Mouse (Mus musculus) testis, adult 2 months (tissue): Measurements from ENCODE around the gene Fam234b. TPM values are rescaled to one million over a fixed set of nuclear protein-coding genes. Genes with fewer than 3 reads are reported as not detected.

Experiments
- H3K27ac ChIP-seq: fragments of 200-500 bp; 2 replicates; pipeline ENCODE4 v1.5.1; 2012; ENCODE audit warnings: low read depth, low read length; ENCODE audit not compliant: control insufficient read depth, insufficient read depth
- H3K27me3 ChIP-seq: fragments of 200-500 bp; 2 replicates; pipeline ENCODE4 v1.6.1; 2012; ENCODE audit warnings: mild to moderate bottlenecking, low read length, moderate library complexity; ENCODE audit not compliant: control insufficient read depth, insufficient read depth
- H3K36me3 ChIP-seq: fragments of 200-500 bp; 2 replicates; pipeline ENCODE4 v1.6.1; 2012; ENCODE audit warnings: mild to moderate bottlenecking, low read length; ENCODE audit not compliant: control insufficient read depth, insufficient read depth
- H3K4me1 ChIP-seq: fragments of 200-500 bp; 2 replicates; pipeline ENCODE4 v1.6.1; 2012; ENCODE audit warnings: low read length; ENCODE audit not compliant: control insufficient read depth, insufficient read depth
- H3K4me3 ChIP-seq: fragments of 200-500 bp; 2 replicates; pipeline ENCODE4 v1.5.1; 2012; ENCODE audit warnings: low read depth, mild to moderate bottlenecking, low read length, moderate library complexity, mixed read lengths; ENCODE audit not compliant: control insufficient read depth
- CTCF ChIP-seq: fragments of 200-500 bp; IDR thresholded peaks from 2 replicates; pipeline ENCODE4 v1.5.1; 2012; ENCODE audit warnings: low read depth, mild to moderate bottlenecking, inconsistent platforms, low read length, moderate library complexity; ENCODE audit not compliant: control insufficient read depth, insufficient read depth, insufficient replicate concordance
- POLR2A ChIP-seq: fragments of 200-500 bp; IDR thresholded peaks from 2 replicates; pipeline ENCODE4 v1.6.1; 2012; ENCODE audit warnings: low read depth, mild to moderate bottlenecking, inconsistent platforms, low read length, moderate library complexity; ENCODE audit not compliant: control insufficient read depth
- polyA plus RNA-seq: library from polyadenylated mRNA; depleted of rRNA; stranded (reverse); fragments of >200 nt; gene quantifications from 2 replicates; pipeline ENCODE4 v1.2.3, GENCODE M21; 2012; rRNA removed

Fam234b gene
- polyA plus RNA-seq: 18.3 and 20.9 TPM in 2 replicates

GRCm38 (mm10) chr6:135197921-135198532 lies at the start of gene Fam234b, which contains the start of gene Hebp1:
Fam234b (plus strand) TSS chr6:135197977.
Hebp1 (minus strand) TSS chr6:135198022.
- H3K27ac ChIP-seq: no peak within 1 kb of the TSS
- peak within 1 kb of the TSS; percentile 87 for H3K4me3 ChIP-seq
- no peaks in the 10 kb centered on the region for H3K27me3 ChIP-seq
- TF ChIP-seq CTCF (no peak), POLR2A (peak; percentile 58; the same call in 1 of the 2 replicates)
- no peaks in the 10 kb centered on the region for H3K36me3 ChIP-seq
- H3K4me1 ChIP-seq: peaks cover 5% of the 10 kb centered on the region

DNA sequence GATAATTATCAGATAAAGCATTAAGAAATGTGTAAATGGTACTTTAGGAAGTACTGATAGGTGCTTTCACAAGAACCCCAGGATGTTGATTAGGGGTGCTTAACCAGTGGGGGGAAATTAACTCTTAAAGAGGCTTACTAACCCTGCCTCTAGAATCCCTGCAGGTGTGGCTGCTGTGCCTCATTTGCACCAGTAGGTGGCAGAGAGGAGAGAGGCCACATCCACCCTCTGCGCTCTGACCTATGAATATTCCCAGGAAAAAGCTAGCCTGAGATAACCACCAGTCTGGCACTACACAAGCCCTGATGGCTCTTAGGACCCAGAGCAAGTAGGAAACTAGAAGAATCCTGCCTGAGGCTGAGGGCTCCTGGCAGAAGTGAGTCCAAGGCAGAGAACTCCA lies 49.3 kb upstream of the Fam234b start:
- TF ChIP-seq POLR2A (no peak), CTCF (peak; percentile 64; the same call in 1 of the 2 replicates)
- Histone ChIP-seq H3K27ac (no peak overlapping the region), H3K4me1 (no peaks in the 10 kb centered on the region), H3K4me3 (no peak overlapping the region), H3K27me3 (no peaks in the 10 kb centered on the region), H3K36me3 (no peaks in the 10 kb centered on the region)

- no peak overlapping the region for H3K27ac ChIP-seq
- no peaks in the 10 kb centered on the region for H3K36me3 ChIP-seq
- H3K4me3 ChIP-seq: no peak overlapping the region
- no peaks in the 10 kb centered on the region for H3K27me3 ChIP-seq
- no peaks in the 10 kb centered on the region for H3K4me1 ChIP-seq
- TF ChIP-seq POLR2A: no peak
- no peak for TF ChIP-seq CTCF
These were observed 48.6 kb upstream of the Fam234b start for GRCm38 (mm10) chr6:135149175-135149574.

DNA sequence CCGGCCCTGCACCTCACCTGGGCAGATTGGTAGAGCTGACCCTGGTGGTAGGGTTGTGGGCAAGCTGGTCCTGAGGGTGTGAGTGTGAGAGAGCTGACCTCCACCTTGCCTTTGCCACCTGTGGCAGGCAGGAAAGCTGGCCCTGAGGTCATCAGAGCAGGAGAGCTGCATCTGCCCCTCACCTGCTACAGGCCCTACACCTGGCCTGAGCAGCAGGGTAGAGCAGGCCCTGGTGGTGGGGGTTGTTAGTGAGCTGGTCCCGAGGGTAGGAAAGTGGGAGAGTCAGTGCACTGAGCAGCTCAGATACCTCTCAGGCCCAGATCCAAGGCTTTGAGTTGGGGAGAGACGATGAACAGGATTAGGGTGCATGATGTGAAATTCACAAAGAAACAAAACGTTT lies 48.1 kb upstream of the Fam234b start:
- no peak for TF ChIP-seq CTCF
- no peak for TF ChIP-seq POLR2A
- Histone ChIP-seq H3K4me1 (no peaks in the 10 kb centered on the region), H3K36me3 (no peaks in the 10 kb centered on the region), H3K4me3 (no peak overlapping the region), H3K27ac (no peak overlapping the region), H3K27me3 (no peaks in the 10 kb centered on the region)

DNA sequence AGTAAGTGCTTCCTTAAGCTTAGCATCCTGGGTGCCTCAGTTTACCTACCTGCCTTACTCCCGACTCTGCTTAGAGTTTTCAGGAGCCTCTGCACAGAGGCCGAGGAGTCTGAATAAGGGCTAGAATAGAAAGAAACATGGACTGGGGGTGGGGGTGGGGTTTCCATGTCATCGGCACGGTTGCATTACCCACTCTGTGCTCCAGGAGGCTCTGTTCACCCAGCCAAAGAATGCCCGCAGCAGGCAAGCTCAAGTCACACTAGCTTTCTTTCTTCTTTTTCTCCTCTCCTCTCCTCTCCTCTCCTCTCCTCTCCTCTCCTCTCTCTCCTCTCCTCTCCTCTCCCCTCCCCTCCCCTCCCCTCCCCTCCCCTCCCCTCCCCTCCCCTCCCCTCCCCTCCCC lies 47.5 kb upstream of the Fam234b start:
- Histone ChIP-seq H3K36me3 (no peaks in the 10 kb centered on the region), H3K4me1 (no peaks in the 10 kb centered on the region), H3K4me3 (no peak overlapping the region), H3K27ac (no peak overlapping the region), H3K27me3 (no peaks in the 10 kb centered on the region)
- TF ChIP-seq POLR2A: no peak
- peak; percentile 55; the same call in 1 of the 2 replicates for TF ChIP-seq CTCF

DNA sequence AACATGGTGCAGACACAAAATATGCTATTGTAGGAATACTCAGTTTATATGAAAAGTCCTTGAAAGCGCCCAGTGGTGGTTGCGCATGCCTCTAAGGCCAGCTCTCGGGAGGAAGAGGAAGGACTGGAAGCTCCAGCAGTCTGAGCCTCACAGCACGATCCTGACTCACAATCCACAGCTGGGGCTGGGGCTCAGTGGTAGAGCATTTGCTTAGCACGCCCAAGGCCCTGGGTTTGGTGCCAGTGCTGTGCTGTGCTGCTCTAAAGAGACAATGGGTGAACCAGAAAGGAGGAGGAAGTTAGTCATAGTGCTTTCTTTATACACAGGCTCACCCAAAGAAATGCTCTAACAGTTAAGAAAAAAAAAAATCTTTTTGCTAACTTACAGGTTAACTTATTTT lies 44.1 kb upstream of the Fam234b start:
- Histone ChIP-seq H3K36me3 (no peaks in the 10 kb centered on the region), H3K27me3 (no peaks in the 10 kb centered on the region), H3K4me3 (no peak overlapping the region), H3K27ac (no peak overlapping the region), H3K4me1 (no peaks in the 10 kb centered on the region)
- TF ChIP-seq POLR2A (no peak), CTCF (no peak)

DNA sequence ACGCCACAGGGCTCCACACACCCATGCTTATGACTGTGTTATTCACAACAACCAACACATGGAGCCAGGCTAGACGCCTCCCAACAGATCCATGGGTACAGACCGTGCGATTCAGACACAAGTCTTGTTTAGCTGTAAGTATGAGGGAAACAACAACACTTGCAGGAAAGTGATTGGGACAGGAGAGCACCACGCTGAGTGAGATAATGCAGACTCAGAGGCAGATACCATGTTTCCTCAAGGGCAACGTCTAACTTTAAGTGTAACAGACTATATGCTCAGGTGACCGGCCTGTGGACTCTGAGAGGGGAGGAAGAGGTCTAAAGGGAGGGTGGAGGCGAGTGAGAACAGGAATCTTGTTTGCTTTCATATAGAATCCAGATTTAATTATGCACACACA lies 41.2 kb upstream of the Fam234b start:
- TF ChIP-seq POLR2A: no peak
- TF ChIP-seq CTCF: no peak

GRCm38 (mm10) chr6:135157496-135157895 lies 40.3 kb upstream of the Fam234b start:
- no peaks in the 10 kb centered on the region for H3K27me3 ChIP-seq
- H3K27ac ChIP-seq: no peak overlapping the region

More for the DNA sequence above, 41.2 kb upstream of the Fam234b start:
- Histone ChIP-seq H3K27ac (no peak overlapping the region), H3K4me1 (no peaks in the 10 kb centered on the region), H3K4me3 (no peak overlapping the region), H3K27me3 (no peaks in the 10 kb centered on the region), H3K36me3 (no peaks in the 10 kb centered on the region)

More at GRCm38 (mm10) chr6:135157496-135157895, 40.3 kb upstream of the Fam234b start:
- Histone ChIP-seq H3K4me3 (no peak overlapping the region), H3K36me3 (no peaks in the 10 kb centered on the region), H3K4me1 (no peaks in the 10 kb centered on the region)
- TF ChIP-seq POLR2A (no peak), CTCF (no peak)
